Mouse (Mus musculus) frontal cortex, postnatal 14 days (tissue): Measurements from ENCODE around the gene Olfr457.
"Not testable (repeated sequence)": the region's sequence is repeated elsewhere in the genome, so short reads cannot be mapped to it uniquely, and the experiment has no call there.

ENCODE experiments used
- DNase-seq, 2 experiments: peaks; one replicate each; pipeline ENCODE4 v3.0.0; 2022; ENCODE audit warnings: low spot score in 2 of 2

The Olfr457 gene

DNA sequence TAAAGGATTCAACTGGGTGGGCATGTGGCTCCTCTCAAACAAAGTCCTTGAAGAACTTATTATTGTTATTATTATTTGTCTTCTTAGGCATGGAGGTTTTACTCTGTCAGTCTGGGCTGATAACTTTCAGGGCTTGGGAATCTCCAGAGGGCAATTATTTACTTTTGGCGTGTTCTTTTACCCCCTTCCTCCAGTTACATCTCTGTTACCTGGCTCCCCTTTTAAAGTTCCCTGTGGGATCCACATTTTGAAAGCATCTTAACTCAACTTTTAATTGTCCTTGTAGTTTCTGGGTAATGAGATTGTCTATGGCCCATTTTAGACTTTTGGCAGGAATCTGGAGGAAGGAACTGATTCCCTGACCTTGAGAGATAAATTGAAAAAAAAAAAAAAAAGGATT is at the start of gene Olfr457:
Gene Olfr457, minus strand, starts transcription at position 101 of the 400 bp plus-strand sequence.
- DNase-seq = no peak

DNA sequence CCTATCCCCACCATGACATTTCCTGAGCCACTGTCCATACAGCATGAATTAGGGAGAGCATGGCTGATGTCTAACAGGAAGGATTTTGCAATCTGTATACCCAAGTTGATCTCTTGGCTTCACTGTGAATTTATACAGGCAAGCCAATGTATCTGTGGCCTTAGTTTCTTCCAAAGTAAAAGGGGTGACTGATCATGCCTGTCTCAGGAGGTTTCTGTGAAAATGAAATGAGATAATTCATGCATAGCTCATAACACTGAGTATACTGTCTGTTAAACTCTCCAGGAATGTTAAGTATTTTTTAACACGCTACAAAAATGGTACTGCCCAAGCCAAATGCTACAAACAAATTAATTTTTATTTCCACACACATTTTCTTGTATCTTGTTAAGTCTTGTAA is 37.3 kb upstream of the Olfr457 start:
- no peak for DNase-seq

DNA sequence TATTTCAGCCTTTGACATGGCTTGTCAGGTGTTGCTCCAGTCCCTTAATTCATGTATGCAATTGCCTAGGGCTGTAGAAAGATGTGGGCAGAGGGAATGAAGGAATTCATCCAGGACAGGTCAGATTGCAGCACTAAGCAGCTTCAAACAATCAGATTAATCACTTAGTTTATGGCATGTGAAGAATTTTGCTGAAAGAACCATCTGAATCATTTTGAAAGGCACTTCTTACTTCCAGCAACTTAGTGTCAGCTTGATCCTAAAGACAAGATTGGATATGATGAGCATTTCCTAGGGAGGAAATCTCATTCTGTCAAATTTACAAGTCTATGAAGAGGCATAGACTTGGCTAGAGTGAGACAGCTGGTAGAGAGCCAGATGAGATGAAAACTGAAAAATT is 33.2 kb upstream of the Olfr457 start:
- no peak for DNase-seq

DNA sequence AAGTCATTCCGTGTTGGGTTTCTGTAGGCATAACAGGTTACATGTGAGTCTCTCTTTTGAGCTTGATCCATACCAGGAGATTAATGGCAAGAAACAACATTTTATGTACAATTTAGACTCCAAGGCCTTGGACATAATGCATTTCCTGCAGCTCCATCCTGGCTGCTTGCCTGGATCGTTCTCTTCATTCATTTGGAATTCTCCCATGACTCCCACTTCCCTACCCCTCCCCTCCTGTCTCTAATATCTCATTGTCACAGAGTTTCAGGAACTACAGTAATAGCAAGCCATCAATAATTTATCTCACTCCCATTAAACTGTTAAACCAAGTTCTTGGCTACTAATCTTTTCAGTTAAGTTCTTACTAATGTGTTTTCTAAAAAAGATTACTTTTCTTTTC is 27.3 kb upstream of the Olfr457 start:
- no peak for DNase-seq

DNA sequence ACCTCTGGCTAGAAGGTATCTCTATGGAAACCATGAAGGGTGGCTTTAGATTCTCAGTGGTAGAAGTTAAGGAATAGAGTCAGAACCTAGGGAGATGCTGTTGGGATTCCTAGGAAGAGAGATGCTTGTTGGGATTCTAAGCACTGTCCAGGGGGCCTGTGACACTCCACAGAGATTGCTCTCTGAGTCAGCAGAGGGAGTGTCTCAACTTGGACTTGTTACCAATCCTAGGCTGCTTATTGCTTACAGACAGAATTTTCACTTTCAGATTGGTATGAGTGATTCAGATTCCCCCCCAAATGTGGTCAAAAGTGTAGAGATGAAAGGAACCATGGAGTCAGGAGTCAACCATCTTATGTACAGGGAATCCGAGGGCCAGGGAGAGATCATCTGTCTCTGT is 13.6 kb upstream of the Olfr457 start:
- DNase-seq = no peak

DNA sequence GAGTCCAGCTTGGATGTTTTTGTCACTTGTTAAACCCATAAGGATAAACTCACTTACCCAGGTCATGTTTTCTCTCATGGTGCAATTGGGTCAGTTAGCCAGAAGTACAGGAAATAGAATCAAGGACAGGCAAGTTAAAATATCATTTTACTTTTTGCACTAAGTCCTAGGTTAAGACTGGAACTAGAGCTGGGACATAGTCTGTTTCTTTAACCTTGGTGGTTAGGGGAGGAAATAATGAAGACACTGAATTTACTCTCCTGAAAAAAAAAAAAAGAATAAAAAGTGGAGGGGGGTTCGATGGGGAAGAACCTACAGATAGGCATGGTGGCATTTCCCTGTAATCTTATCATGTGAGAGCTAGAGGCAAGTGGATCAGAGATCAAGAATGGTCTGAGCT is 11.0 kb upstream of the Olfr457 start, which contains the start of gene Olfr456:
Gene Olfr456, minus strand, starts transcription at position 101 of the 400 bp plus-strand sequence.
- no peak for DNase-seq

DNA sequence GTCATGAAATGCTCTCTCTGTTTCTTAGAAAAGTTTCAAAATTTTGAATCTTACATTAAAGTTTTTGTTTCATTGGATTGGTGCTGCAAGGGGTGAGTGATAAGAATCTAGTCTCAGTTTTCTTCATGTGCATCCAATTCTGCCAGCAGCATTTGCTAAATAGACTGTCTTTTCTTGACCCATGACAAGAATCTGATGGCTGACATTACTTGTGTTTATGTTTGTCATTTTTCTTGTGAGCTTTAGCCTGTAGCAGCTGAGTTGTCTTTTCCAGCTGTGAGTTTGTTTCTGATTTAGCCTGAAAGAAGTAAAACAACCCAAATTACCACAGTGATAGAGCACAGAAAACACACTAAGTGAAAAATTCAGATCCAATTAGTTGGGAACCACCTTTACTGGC is 8.5 kb upstream of the Olfr457 start:
- no peak for DNase-seq

DNA sequence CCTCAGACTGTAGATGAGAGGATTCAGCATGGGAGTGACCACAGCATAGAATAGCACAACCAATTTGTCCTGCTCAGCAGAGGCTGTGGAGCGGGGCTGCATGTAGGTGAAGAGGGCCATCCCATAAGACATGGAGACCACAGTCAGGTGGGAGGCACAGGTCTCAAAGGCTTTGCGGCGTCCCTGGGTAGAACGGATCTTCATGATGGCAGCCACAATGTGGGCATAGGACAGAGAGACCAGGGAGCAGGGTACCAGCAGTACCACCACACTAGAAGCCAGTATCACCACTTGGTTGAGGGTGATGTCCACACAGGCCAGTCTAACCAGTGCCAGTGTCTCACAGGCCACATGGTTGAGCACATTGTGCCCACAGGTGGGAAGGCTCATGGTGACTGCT is 4.8 kb downstream of the Olfr457 start:
- DNase-seq = not testable (repeated sequence)

DNA sequence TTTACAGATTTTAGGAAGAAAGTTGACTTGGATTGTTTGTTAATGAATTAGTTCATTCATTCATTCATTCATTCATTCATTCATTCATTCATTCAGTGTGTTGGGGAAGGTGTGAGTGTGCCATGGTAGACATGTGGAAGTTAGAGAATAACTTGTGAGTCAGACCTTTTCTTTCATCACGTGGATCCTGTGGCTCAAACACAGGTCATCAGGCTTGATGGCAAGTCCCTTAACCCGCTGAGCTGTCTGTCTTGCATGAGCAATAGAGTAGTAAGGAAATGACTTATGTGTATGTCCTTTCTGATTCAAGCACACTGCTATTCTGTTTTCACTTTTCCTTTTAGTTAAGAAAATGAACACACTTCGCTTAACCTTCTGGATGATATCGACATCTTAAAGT is 5.6 kb downstream of the Olfr457 start:
- DNase-seq = no peak

DNA sequence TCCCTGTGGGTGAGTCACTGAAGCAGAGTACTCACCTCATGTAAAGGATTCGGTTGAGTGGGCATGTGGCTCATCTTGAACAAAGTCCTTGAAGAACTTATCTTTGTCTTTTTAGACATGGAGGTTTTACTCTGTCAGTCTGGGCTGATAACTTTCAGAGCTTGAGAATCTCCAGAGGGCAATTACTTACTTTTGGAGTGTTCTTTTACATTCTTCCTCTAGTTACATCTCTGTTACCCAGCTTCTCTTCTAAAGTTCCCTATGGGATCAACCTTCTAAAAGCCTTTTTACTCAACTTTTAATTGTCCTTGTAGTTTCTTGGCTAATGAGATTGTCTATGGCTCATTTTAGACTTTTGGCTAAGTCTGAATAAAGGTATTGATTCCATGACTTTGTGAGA is 11.0 kb downstream of the Olfr457 start, which contains the start of gene Olfr458:
Gene Olfr458, minus strand, starts transcription at position 101 of the 400 bp plus-strand sequence.
- DNase-seq = no peak

DNA sequence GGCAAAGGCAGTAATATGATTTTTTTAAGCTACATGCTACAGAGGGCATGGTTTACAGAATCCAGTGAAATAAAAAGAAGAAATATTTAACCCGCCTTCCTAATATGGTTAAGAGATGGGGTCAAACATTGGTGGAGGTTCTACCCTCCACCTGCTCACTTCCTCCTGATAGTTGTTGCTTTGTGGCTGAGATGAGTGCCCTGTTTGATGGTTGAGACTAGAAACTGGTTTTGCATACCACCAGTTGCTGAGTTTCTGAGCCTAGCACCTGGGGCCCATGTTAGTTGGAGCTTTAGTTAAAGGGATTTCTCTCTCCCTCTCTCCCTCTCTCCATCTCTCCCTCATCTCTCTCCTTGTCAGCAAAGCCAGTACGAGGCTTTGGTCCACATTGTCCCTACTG is 28.8 kb downstream of the Olfr457 start:
- DNase-seq = no peak

DNA sequence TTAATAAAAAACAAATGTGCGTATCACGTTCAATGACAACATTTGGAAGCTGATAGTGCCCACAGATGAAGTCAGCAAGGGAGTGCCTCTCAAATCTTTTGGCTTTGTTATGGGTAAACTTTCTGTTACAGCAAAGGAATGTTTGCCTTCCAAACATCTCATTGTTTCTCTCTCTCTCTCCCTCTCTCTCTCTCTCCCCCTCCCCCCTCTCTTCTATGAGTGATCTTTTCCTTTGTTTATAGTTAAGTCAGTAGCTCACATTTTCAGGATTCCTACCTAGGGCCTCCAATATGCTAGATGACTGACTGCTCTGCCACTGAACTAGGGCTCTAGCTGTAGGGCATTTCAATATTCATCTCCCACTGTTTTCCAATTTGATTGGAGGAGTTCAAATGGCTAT is 31.6 kb downstream of the Olfr457 start:
- no peak for DNase-seq

DNA sequence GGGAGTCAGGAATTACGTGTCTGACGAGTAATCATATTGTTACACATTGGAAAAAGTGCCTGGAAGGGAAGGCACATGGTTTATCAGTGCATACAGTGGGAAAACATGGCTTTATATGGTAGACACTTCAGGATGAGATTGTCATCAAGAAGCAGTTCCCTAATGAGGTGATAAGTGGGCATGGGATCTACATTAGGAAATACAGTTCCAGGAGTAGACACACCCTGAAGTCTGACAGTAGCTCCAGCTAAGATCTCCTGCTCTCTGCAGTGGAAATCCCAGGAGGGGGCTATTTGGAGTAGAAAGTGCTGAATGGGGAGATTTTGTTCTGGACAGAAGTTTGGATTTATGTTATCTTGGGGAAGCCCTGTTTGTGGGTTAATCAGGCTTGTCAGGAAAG is 34.7 kb downstream of the Olfr457 start:
- DNase-seq = no peak

DNA sequence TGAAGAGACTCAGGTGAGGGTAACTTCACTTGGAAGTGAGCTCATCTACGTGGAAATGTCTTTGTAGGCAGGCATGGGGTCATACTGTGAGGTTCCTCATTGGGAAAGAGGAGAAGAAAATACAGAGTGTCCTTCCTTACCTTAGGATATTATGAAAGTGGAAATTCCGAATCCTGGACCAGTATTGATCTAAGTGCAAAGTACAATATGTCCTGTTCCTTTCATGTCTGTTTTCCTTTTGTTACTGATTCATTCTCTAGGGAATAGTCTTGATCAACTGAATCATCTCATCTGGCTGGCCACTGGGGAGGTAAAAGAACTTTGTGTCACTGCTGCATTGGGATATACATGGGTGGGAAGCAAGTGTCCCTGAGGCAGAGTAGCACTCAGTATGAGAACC is 40.6 kb downstream of the Olfr457 start:
- DNase-seq = no peak

DNA sequence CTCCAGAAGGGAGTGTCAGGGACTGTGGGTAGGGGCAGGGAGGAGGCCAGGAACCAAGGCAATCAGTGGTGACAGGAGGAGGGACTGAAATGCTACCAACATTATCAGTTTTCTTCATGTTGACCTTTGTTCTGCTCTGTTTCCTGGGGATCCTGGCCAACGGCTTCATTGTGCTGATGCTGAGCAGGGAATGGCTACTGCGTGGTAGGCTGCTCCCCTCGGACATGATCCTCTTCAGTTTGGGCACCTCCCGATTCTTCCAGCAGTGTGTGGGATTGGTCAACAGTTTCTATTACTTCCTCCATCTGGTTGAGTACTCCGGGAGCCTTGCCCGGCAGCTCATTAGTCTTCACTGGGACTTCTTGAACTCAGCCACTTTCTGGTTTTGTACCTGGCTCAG is 41.7 kb downstream of the Olfr457 start, which contains the start of gene Tas2r126:
Gene Tas2r126, plus strand, starts transcription at position 90 of the 400 bp plus-strand sequence.
- no peak for DNase-seq

DNA sequence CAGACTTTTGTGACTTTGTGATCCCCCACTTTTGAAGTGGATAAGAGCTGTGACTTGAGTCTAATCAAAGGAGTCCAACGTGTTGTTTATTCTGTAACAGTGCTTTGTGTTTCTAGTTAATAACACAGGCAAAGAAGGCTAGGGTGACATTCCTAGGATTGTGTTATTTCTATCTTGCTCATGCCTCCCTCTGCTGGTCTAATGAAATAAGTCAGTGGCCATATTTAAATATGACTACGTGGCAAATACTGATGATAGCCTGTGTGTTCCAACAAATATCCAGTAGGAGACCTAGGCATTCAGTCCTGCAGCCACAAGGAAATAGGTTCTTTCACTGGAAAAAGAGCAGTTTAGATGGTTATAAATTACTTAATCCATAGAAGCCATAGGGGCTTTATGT is 42.6 kb downstream of the Olfr457 start:
- no peak for DNase-seq

DNA sequence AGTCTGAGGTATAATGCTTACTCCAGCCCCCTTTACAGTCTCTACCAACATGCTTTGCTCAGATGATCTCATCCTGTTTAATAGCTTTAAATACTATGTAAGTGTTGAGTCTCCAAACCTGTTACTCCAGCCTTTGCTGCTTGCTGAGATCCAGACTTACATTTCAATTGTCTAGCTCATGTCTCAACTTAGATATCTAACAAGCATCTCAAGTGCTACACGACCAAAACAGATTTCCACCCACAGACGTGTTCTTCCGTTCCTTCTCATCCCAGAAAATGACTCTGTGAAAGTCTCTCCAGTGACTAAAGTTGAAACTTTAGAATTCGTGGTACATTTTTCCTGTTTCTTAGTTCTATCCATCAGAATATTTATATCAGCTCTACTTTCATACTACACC is 49.8 kb downstream of the Olfr457 start:
- DNase-seq = no peak

DNA sequence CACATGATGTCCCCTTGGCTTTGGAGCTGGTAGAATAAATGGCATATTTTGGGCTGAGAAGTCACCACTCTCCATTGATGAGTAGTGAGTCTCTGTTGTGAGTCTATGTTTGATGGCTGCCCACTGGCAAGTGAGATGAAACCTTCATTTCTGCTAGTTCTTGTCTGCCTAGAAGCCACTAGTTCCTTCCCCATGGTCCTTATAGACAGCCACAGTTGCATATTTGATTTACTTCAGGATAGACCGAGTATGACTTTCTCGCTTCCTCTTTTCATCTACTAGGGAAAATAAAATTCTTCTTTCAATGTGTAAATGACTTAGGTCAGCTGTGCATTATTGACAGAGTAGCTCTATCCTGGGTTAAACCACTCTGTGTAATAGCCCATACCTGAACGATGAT is 51.7 kb downstream of the Olfr457 start:
- DNase-seq = no peak

DNA sequence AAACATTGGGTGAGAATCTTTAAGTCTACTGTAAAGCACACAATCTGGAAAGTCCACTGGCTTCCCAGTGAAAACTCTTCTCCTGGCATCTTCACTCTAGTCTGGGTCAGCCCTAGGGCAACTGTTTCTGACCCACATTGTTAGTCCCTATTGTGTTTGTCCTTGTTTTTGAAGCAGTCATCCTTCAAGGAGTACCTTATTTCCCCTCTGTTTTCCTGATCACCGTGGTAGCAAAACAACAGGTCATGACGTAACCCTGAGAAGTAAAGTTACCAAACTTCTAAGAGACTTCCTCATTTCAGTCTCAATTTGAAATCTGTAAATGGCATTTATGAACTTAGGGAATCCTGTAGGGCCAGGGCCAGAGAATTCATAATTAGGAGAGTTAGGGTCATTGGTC is 54.7 kb downstream of the Olfr457 start:
- DNase-seq = no peak

DNA sequence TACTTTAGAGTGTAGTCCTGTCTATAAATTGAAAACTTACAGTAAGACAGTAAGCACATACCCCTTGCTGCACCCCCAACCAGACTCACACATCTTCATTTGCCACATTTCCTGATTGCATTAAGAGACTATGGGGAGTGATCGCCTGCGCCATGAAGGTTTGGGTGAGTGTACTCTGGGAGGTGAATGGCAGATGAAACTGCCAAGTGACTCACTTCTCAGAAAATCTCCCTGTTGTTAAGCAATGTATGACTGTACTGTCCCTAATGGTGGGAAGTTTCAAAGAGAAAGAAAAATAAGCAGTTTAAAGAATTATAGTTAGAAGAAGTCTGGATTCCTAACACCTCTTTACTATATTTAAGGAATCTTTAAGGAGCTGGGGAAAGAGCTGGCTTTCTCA is 56.7 kb downstream of the Olfr457 start:
- no peak for DNase-seq
